Comparison of ENCODE assay signal across 14 mouse cellular contexts in the genomic region with DNA sequence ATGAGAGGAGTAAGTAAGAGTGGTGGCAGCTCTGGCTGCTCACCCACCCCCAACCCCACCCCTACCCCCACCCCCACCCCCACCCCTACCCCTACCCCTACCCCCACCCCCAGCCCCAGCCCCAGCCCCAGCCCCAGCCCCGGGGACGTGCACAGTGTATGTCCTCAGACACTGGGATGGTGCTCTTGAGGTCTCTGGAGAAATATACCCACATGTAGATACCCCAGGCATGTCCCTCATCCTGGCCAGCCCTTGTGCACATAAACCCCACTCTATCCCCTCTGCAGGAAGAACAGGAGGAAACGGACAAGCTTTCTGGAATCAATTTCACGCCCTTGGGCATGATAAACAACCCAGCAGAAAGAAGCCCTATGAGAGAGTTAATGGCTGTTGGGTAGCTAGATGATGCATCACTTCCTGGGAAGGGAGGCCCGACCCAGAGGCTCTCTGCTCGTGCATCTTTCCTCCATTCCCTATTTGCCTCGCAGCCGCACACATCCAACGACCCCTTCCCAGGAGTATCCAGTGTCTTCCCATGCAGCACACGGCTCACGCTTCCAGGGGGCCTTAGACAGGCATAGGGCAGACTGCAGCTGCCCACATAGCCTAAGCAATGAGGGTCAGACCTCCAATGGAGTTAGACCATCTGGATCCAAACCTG.
DNase-seq lines count a peak whose midpoint lies in the region; ATAC-seq lines count a peak whose summit lies in the region.
"Had no signal": no experiment of that assay in that cellular context is flagged by ENCODE, and none has a peak within 500 bp of the region (broad histone marks: within the 10 kb centered on the region; RNA-seq: fewer than 3 reads in every experiment).

No protein-coding gene starts in this region.

- WGBS in hindbrain, embryonic 13.5 days, result 17% methylated on average over 11 of the region's 11 CpGs
- WGBS in midbrain, embryonic 16.5 days, result 35% methylated on average over 11 of the region's 11 CpGs

- no peaks in the 10 kb centered on the region for H3K36me3 ChIP-seq in hindbrain, embryonic 13.5 days
- no peaks in the 10 kb centered on the region for H3K36me3 ChIP-seq in midbrain, embryonic 16.5 days (ENCODE audit: control insufficient read depth, insufficient read depth, low read length)
- H3K36me3 ChIP-seq: heart, embryonic 15.5 days; liver, embryonic 15.5 days had no signal

- 0 out of 2 replicates have a peak, but pooled peaks have one; percentile 41 for ATAC-seq in hindbrain, embryonic 13.5 days (ENCODE audit: low FRiP score)
- ATAC-seq in midbrain, embryonic 16.5 days, result 0 out of 2 replicates have a peak, but pooled peaks have one; percentile 62

- peak; percentile 26 for DNase-seq in NIH3T3 (ENCODE audit: low read depth)
- peak; percentile 49 for DNase-seq in embryo, embryonic 11 days
- DNase-seq in cerebellum, postnatal 4 days (ENCODE audit: low spot score in 2 of 2), result no peak
- DNase-seq in urinary bladder, adult 18-20 months (ENCODE audit: low spot score in 2 of 2), result no peak
- no peak for DNase-seq in gastrocnemius, adult 18-20 months (ENCODE audit: low spot score)
- DNase-seq: cerebellum, postnatal 10 days; left cerebral cortex, postnatal 4 days; right cerebral cortex, postnatal 14 days; thymus, adult 18-20 months had no signal

- no peak overlapping the region for H3K9ac ChIP-seq in hindbrain, embryonic 13.5 days
- no peak overlapping the region for H3K9ac ChIP-seq in midbrain, embryonic 16.5 days (ENCODE audit: low read depth, low read length)
- H3K9ac ChIP-seq: heart, embryonic 15.5 days; liver, embryonic 15.5 days had no signal

- H3K4me1 ChIP-seq in hindbrain, embryonic 13.5 days (replicated peaks), result peaks cover 52% of the 10 kb centered on the region
- peaks cover 5% of the 10 kb centered on the region for H3K4me1 ChIP-seq in midbrain, embryonic 16.5 days (ENCODE audit: control insufficient read depth, insufficient read depth, low read length)
- H3K4me1 ChIP-seq: liver, embryonic 15.5 days had no signal

- H3K27ac ChIP-seq in hindbrain, embryonic 13.5 days, result peak overlapping the region; percentile 70
- H3K27ac ChIP-seq in midbrain, embryonic 16.5 days (ENCODE audit: low read length), result no peak overlapping the region
- H3K27ac ChIP-seq: heart, embryonic 15.5 days; liver, embryonic 15.5 days; macrophage had no signal

- no peak overlapping the region for H3K4me2 ChIP-seq in hindbrain, embryonic 13.5 days
- no peak overlapping the region for H3K4me2 ChIP-seq in midbrain, embryonic 16.5 days (ENCODE audit: low read length)
- H3K4me2 ChIP-seq: heart, embryonic 15.5 days; liver, embryonic 15.5 days had no signal

- H3K4me3 ChIP-seq in hindbrain, embryonic 13.5 days, result no peak overlapping the region
- no peak overlapping the region for H3K4me3 ChIP-seq in midbrain, embryonic 16.5 days (ENCODE audit: low read depth, low read length)
- H3K4me3 ChIP-seq: heart, embryonic 15.5 days; liver, embryonic 15.5 days had no signal

- H3K9me3 ChIP-seq in hindbrain, embryonic 13.5 days, result no peaks in the 10 kb centered on the region
- no peaks in the 10 kb centered on the region for H3K9me3 ChIP-seq in midbrain, embryonic 16.5 days (replicated peaks; ENCODE audit: control insufficient read depth, low read length, poor library complexity, severe bottlenecking)
- H3K9me3 ChIP-seq: heart, embryonic 15.5 days; liver, embryonic 15.5 days had no signal

- H3K27me3 ChIP-seq in hindbrain, embryonic 13.5 days, result 0 out of 2 replicates have a peak, but pooled peaks cover 3% of the 10 kb centered on the region
- H3K27me3 ChIP-seq in midbrain, embryonic 16.5 days (ENCODE audit: control insufficient read depth, insufficient read depth, low read depth, low read length), result no peaks in the 10 kb centered on the region
- H3K27me3 ChIP-seq: liver, embryonic 15.5 days had no signal

Comparison
In these comparisons a context has a peak if more than half of its experiments do, and no peak if none do; other contexts are left out.
1. DNase-seq: peak in NIH3T3 (single experiment) and embryo, embryonic 11 days (single experiment); none in cerebellum, postnatal 4 days (0 of 2), urinary bladder, adult 18-20 months (0 of 2) and gastrocnemius, adult 18-20 months (single experiment).